Mouse (Mus musculus): ENCODE results near the gene Fam43a.

DNA sequence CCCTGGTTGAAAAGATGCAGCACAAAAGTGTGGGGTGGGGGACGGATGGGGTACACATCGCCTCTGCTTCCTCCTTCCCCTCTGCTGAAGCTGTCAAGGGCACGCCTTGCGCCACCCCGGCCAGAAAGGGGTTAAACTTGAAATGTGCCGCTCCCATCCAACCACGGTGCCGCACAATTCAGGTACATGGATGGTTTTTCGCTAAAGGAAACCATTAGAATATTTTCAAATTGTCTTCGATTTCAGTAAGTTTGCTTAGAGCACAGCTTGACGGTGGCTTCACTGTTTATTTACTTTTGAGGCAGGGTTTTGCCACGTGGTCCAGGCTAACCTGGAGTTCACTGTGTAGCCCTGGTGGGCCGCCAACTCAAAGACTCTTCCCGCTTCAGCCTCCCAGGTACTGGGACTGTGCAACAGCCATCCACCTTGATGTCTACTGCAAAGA lies 48.8 kb upstream of the Fam43a start, which contains the start of gene Tmem44:
- no peak for TF ChIP-seq EP300 (IDR thresholded peaks at IDR 0.05; ENCODE audit: low read depth)
- TF ChIP-seq CTCF (IDR thresholded peaks at IDR 0.05; ENCODE audit: low read depth) = no peak
